Mouse (Mus musculus) testis, adult 2 months (tissue): Measurements from ENCODE around the gene Nkpd1. TPM values are rescaled to one million over a fixed set of nuclear protein-coding genes. Genes with fewer than 3 reads are reported as not detected.
A peak's percentile ranks its signal among the peaks of the same experiment; 100 is the strongest.

Experiments used
- H3K27ac ChIP-seq: fragments of 200-500 bp; 2 replicates; pipeline ENCODE4 v1.5.1; 2012; ENCODE audit warnings: low read depth, low read length; ENCODE audit not compliant: control insufficient read depth, insufficient read depth
- H3K27me3 ChIP-seq: fragments of 200-500 bp; 2 replicates; pipeline ENCODE4 v1.6.1; 2012; ENCODE audit warnings: mild to moderate bottlenecking, low read length, moderate library complexity; ENCODE audit not compliant: control insufficient read depth, insufficient read depth
- H3K36me3 ChIP-seq: fragments of 200-500 bp; 2 replicates; pipeline ENCODE4 v1.6.1; 2012; ENCODE audit warnings: mild to moderate bottlenecking, low read length; ENCODE audit not compliant: control insufficient read depth, insufficient read depth
- H3K4me1 ChIP-seq: fragments of 200-500 bp; 2 replicates; pipeline ENCODE4 v1.6.1; 2012; ENCODE audit warnings: low read length; ENCODE audit not compliant: control insufficient read depth, insufficient read depth
- H3K4me3 ChIP-seq: fragments of 200-500 bp; 2 replicates; pipeline ENCODE4 v1.5.1; 2012; ENCODE audit warnings: low read depth, mild to moderate bottlenecking, low read length, moderate library complexity, mixed read lengths; ENCODE audit not compliant: control insufficient read depth
- CTCF ChIP-seq: fragments of 200-500 bp; IDR thresholded peaks from 2 replicates; pipeline ENCODE4 v1.5.1; 2012; ENCODE audit warnings: low read depth, mild to moderate bottlenecking, inconsistent platforms, low read length, moderate library complexity; ENCODE audit not compliant: control insufficient read depth, insufficient read depth, insufficient replicate concordance
- POLR2A ChIP-seq: fragments of 200-500 bp; IDR thresholded peaks from 2 replicates; pipeline ENCODE4 v1.6.1; 2012; ENCODE audit warnings: low read depth, mild to moderate bottlenecking, inconsistent platforms, low read length, moderate library complexity; ENCODE audit not compliant: control insufficient read depth
- polyA plus RNA-seq: library from polyadenylated mRNA; depleted of rRNA; stranded (reverse); fragments of >200 nt; gene quantifications from 2 replicates; pipeline ENCODE4 v1.2.3, GENCODE M21; 2012; rRNA removed

Nkpd1 gene
- polyA plus RNA-seq, 1 experiment: 5.6 TPM

- Histone ChIP-seq H3K27ac (no peak overlapping the region), H3K36me3 (no peaks in the 10 kb centered on the region), H3K4me3 (no peak overlapping the region), H3K4me1 (peaks cover 3% of the 10 kb centered on the region), H3K27me3 (no peaks in the 10 kb centered on the region)
- TF ChIP-seq CTCF: no peak
Measured at GRCm38 (mm10) chr7:19567426-19567825, 49.8 kb downstream of the Nkpd1 start.

- H3K36me3 ChIP-seq: no peaks in the 10 kb centered on the region
- TF ChIP-seq POLR2A (no peak), CTCF (no peak)
- H3K27me3 ChIP-seq: no peaks in the 10 kb centered on the region
- H3K27ac ChIP-seq: no peak overlapping the region
- H3K4me3 ChIP-seq: no peak overlapping the region
- peaks cover 8% of the 10 kb centered on the region for H3K4me1 ChIP-seq
Measured at GRCm38 (mm10) chr7:19569647-19570046, 52.0 kb downstream of the Nkpd1 start.

- peak overlapping the region; percentile 83 for H3K27ac ChIP-seq
- no peaks in the 10 kb centered on the region for H3K27me3 ChIP-seq
Measured at GRCm38 (mm10) chr7:19572926-19573775, 55.5 kb downstream of the Nkpd1 start.

GRCm38 (mm10) chr7:19573776-19574140 lies 56.1 kb downstream of the Nkpd1 start:
- Histone ChIP-seq H3K27ac (no peak overlapping the region), H3K36me3 (no peaks in the 10 kb centered on the region), H3K4me3 (peak overlapping the region; percentile 94), H3K4me1 (peaks cover 23% of the 10 kb centered on the region), H3K27me3 (no peaks in the 10 kb centered on the region)
- no peak for TF ChIP-seq POLR2A
- TF ChIP-seq CTCF: no peak

More at GRCm38 (mm10) chr7:19572926-19573775, 55.5 kb downstream of the Nkpd1 start:
- H3K4me3 ChIP-seq: peak overlapping the region; percentile 94
- H3K4me1 ChIP-seq: peaks cover 21% of the 10 kb centered on the region
- H3K36me3 ChIP-seq: no peaks in the 10 kb centered on the region
- TF ChIP-seq POLR2A (peak; percentile 78; the same call in 1 of the 2 replicates), CTCF (no peak)

Other genes with a start within 250 kb of the Nkpd1 start
- gene Vasp, start 246.0 kb upstream of the Nkpd1 start, polyA plus RNA-seq: 42.4 and 44.7 TPM in 2 replicates
- gene Ppm1n, start 237.8 kb upstream of the Nkpd1 start, polyA plus RNA-seq: 0.20 and 0.30 TPM in 2 replicates
- gene Rtn2, start 235.2 kb upstream of the Nkpd1 start, polyA plus RNA-seq: 15.6 and 17.4 TPM in 2 replicates
- gene Fosb, start 207.8 kb upstream of the Nkpd1 start, polyA plus RNA-seq: 3.9 and 4.1 TPM in 2 replicates
- 50.1 and 66.6 TPM in 2 replicates for gene Ercc1, start 173.1 kb upstream of the Nkpd1 start, polyA plus RNA-seq
- 2.8 and 3.2 TPM in 2 replicates for gene Cd3eap, start 158.4 kb upstream of the Nkpd1 start, polyA plus RNA-seq
- 49.5 and 71.4 TPM in 2 replicates for gene Ppp1r13l, start 158.1 kb upstream of the Nkpd1 start, polyA plus RNA-seq
- gene Ercc2, start 135.8 kb upstream of the Nkpd1 start, polyA plus RNA-seq: 50.6 and 53.3 TPM in 2 replicates
- 33.3 and 39.9 TPM in 2 replicates for gene Klc3, start 113.7 kb upstream of the Nkpd1 start, polyA plus RNA-seq
- gene Ckm, start 113.1 kb upstream of the Nkpd1 start, polyA plus RNA-seq: 2.4 and 8.7 TPM in 2 replicates
- 13.2 and 14.1 TPM in 2 replicates for gene Mark4, start 59.0 kb upstream of the Nkpd1 start, polyA plus RNA-seq
- 26.1 and 27.2 TPM in 2 replicates for gene Exoc3l2, start 54.5 kb upstream of the Nkpd1 start, polyA plus RNA-seq
- gene Bloc1s3, start 9.5 kb upstream of the Nkpd1 start, polyA plus RNA-seq: 3.0 and 3.7 TPM in 2 replicates
- gene Trappc6a, start 9.4 kb upstream of the Nkpd1 start, polyA plus RNA-seq: 61.1 and 62.1 TPM in 2 replicates
- gene Ppp1r37, start 45.2 kb downstream of the Nkpd1 start, polyA plus RNA-seq: 37.3 and 48.4 TPM in 2 replicates
- gene Zfp296, start 59.4 kb downstream of the Nkpd1 start, polyA plus RNA-seq: 7.0 and 10.5 TPM in 2 replicates
- gene Gemin7, start 59.8 kb downstream of the Nkpd1 start, polyA plus RNA-seq: 64.1 and 68.2 TPM in 2 replicates
- gene Clasrp, start 86.6 kb downstream of the Nkpd1 start, polyA plus RNA-seq: 93.7 and 99.3 TPM in 2 replicates
- 4.1 and 5.1 TPM in 2 replicates for gene Relb, start 111.6 kb downstream of the Nkpd1 start, polyA plus RNA-seq
- 81.1 and 85.6 TPM in 2 replicates for gene Clptm1, start 147.2 kb downstream of the Nkpd1 start, polyA plus RNA-seq
- gene Apoc2, start 160.1 kb downstream of the Nkpd1 start, polyA plus RNA-seq: 0.38 and 0.47 TPM in 2 replicates
- gene Gm44805, start 163.6 kb downstream of the Nkpd1 start, polyA plus RNA-seq: not detected in 2 replicates
- not detected in 2 replicates for gene Apoc4, start 163.6 kb downstream of the Nkpd1 start, polyA plus RNA-seq
- gene Apoc1, start 174.8 kb downstream of the Nkpd1 start, polyA plus RNA-seq: 17.3 and 21.1 TPM in 2 replicates
- gene Apoe, start 181.3 kb downstream of the Nkpd1 start, polyA plus RNA-seq: 122 and 180 TPM in 2 replicates
- gene Tomm40, start 197.6 kb downstream of the Nkpd1 start, polyA plus RNA-seq: 36.8 and 38.3 TPM in 2 replicates
- 69.1 and 71.8 TPM in 2 replicates for gene Nectin2, start 232.6 kb downstream of the Nkpd1 start, polyA plus RNA-seq